Mouse (Mus musculus) cortical plate, adult 2 months (tissue): Measurements from ENCODE around the gene Arhgap15.

ENCODE experiments used
- CTCF ChIP-seq: fragments of 200-500 bp; IDR thresholded peaks from 2 replicates; pipeline ENCODE4 v1.5.1; 2011; ENCODE audit warnings: mild to moderate bottlenecking, control low read depth, low read length; ENCODE audit not compliant: insufficient read depth; ENCODE audit errors: extremely low read depth
- POLR2A ChIP-seq: fragments of 200-500 bp; IDR thresholded peaks from 2 replicates; pipeline ENCODE4 v1.6.1; 2011; ENCODE audit warnings: mild to moderate bottlenecking, low read length, control low read depth; ENCODE audit not compliant: insufficient read depth; ENCODE audit errors: extremely low read depth

DNA sequence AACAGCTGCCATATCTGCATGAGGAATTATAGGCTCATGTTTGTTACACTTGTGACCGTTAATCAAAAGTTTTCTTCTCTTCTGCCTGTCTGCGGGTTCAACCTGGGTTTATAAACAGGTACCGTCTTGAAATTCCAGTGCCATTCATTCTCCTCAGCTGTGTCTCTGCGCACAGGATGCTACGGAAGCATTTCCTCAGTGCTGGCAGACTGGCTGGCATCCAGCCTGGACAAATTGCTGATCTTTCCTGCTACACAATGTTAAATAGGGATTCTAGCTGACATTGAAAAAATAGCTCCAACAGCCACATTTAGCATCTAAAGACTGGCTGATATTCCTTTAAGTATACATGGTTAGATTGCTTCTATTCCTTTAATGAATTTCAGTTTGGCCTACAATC is 93.0 kb downstream of the Arhgap15 start:
- no peak for TF ChIP-seq POLR2A
- TF ChIP-seq CTCF = no peak
